Mouse (Mus musculus) Patski (cell line): ENCODE data around the gene Prdm10. TPM values are rescaled to one million over a fixed set of nuclear protein-coding genes. Genes with fewer than 3 reads are reported as not detected.

ENCODE experiments used
- ATAC-seq: fragments of 100-300 bp; one replicate; pipeline ENCODE4 v1.8.0; 2021
- CTCF ChIA-PET: fragments of 350-600 bp; sonication (Branson Sonifier 250); formaldehyde crosslinking; loops from one replicate; lab custom pipeline; 2022; ENCODE audit warnings: inconsistent platforms; lab: Charles Lee
- POLR2A ChIA-PET: fragments of 350-600 bp; sonication (Branson Sonifier 250); formaldehyde crosslinking; loops from one replicate; lab custom pipeline; 2022; ENCODE audit warnings: antibody characterized with exemption, inconsistent platforms; lab: Charles Lee
- DNase-seq: peaks from one replicate; pipeline ENCODE4 v3.0.0-alpha.2; 2011; ENCODE audit warnings: low read depth, low spot score
- H3K27me3 ChIP-seq: fragments of 371-371 bp; one replicate; pipeline ENCODE4 v1.5.1; 2021
- CTCF ChIP-seq: fragments of 100-300 bp; IDR thresholded peaks from one replicate; pipeline ENCODE4 v1.5.1; 2021
- in situ Hi-C: fragments of 300-500 bp; cut with MboI; formaldehyde crosslinking; loops from 3 replicates; pipeline ENCODE4 v1.11.1; 2018; ENCODE audit warnings: low pct_unique_long_range_greater_than_20kb, mixed read lengths
- polyA plus RNA-seq: library from polyadenylated mRNA; unstranded; gene quantifications from one replicate; pipeline ENCODE4 v1.2.3, GENCODE M21; 2021

Prdm10 gene
- polyA plus RNA-seq, 1 experiment from 2014 or later = 9.0 TPM

GRCm38 (mm10) chr9:31282536-31282935, 2.2 kb downstream of the Prdm10 start:
- DNase-seq (no peak), ATAC-seq (no peak)
- CTCF ChIA-PET = no interaction called here
- in situ Hi-C loops = loop anchor here (5.0 kb wide), 1 partner anchor 65 kb away; no protein-coding TSS in a partner anchor
- H3K27me3 ChIP-seq = no peaks in the 10 kb centered on the region
- no peak for TF ChIP-seq CTCF
- POLR2A ChIA-PET = no interaction called here

- TF ChIP-seq CTCF = no peak
- no peaks in the 10 kb centered on the region for H3K27me3 ChIP-seq
- ChIA-PET CTCF (no interaction called here), POLR2A (no interaction called here)
- ATAC-seq (no peak), DNase-seq (no peak)
- in situ Hi-C loops = loop anchor here (5.0 kb wide), 1 partner anchor 66 kb away; no protein-coding TSS in a partner anchor
These were observed 2.7 kb downstream of the Prdm10 start for GRCm38 (mm10) chr9:31283044-31283443.

- POLR2A ChIA-PET = no interaction called here
- no peaks in the 10 kb centered on the region for H3K27me3 ChIP-seq
- DNase-seq = no peak
- TF ChIP-seq CTCF = no peak
- in situ Hi-C loops = loop anchor here (5.0 kb wide), 1 partner anchor 67 kb away; no protein-coding TSS in a partner anchor
- CTCF ChIA-PET = no interaction called here
- no peak for ATAC-seq
These were observed 3.6 kb downstream of the Prdm10 start for GRCm38 (mm10) chr9:31283911-31284310.

GRCm38 (mm10) chr9:31290201-31290862, 10.0 kb downstream of the Prdm10 start:
- in situ Hi-C loops = no loop called here
- no peak for TF ChIP-seq CTCF
- ATAC-seq (no peak), DNase-seq (no peak)
- ChIA-PET CTCF (no interaction called here), POLR2A (interaction anchor here (0.6 to 1.0 kb wide), 2 partner anchors 9 to 86 kb away, joined by 3 read pairs; no protein-coding TSS in a partner anchor)
- no peaks in the 10 kb centered on the region for H3K27me3 ChIP-seq

- TF ChIP-seq CTCF = no peak
- in situ Hi-C loops = no loop called here
- DNase-seq (no peak), ATAC-seq (no peak)
- POLR2A ChIA-PET = no interaction called here
- no peaks in the 10 kb centered on the region for H3K27me3 ChIP-seq
- CTCF ChIA-PET = interaction anchor here (1.3 to 1.4 kb wide), 2 partner anchors 12 to 30 kb away, joined by 3 read pairs; partner anchors contain the start of gene Prdm10
These were observed 11.6 kb downstream of the Prdm10 start for GRCm38 (mm10) chr9:31291978-31292377.

GRCm38 (mm10) chr9:31293208-31293607, 12.9 kb downstream of the Prdm10 start:
- in situ Hi-C loops = no loop called here
- ChIA-PET POLR2A (interaction anchor here (0.6 kb wide), 1 partner anchor 55 kb away, joined by 18 read pairs; no protein-coding TSS in a partner anchor), CTCF (interaction anchor here (1.0 to 1.6 kb wide), 4 partner anchors 13 to 142 kb away, joined by 3 to 5 read pairs (median 3); partner anchors contain the start of gene Prdm10)

GRCm38 (mm10) chr9:31295311-31295710, 15.0 kb downstream of the Prdm10 start:
- no peak for DNase-seq
- CTCF ChIA-PET = interaction anchor here (0.9 to 1.3 kb wide), 2 partner anchors 9 to 24 kb away, joined by 3 to 4 read pairs; no protein-coding TSS in a partner anchor
- POLR2A ChIA-PET = interaction anchor here (0.7 kb wide), 1 partner anchor 124 kb away, joined by 3 read pairs; no protein-coding TSS in a partner anchor
- H3K27me3 ChIP-seq = no peaks in the 10 kb centered on the region
- in situ Hi-C loops = no loop called here
- no peak for TF ChIP-seq CTCF
- ATAC-seq = no peak

More at GRCm38 (mm10) chr9:31293208-31293607, 12.9 kb downstream of the Prdm10 start:
- DNase-seq (no peak), ATAC-seq (no peak)
- no peaks in the 10 kb centered on the region for H3K27me3 ChIP-seq
- TF ChIP-seq CTCF = no peak

- no peak for DNase-seq
- in situ Hi-C loops = no loop called here
- TF ChIP-seq CTCF = no peak
- ChIA-PET POLR2A (no interaction called here), CTCF (interaction anchor here (1.2 kb wide), 1 partner anchor 15 kb away, joined by 3 read pairs; no protein-coding TSS in a partner anchor)
- ATAC-seq = no peak
- H3K27me3 ChIP-seq = no peaks in the 10 kb centered on the region
These were observed 16.0 kb downstream of the Prdm10 start for GRCm38 (mm10) chr9:31296293-31296692.

- in situ Hi-C loops = no loop called here
These were observed 18.4 kb downstream of the Prdm10 start for GRCm38 (mm10) chr9:31298751-31299150.

GRCm38 (mm10) chr9:31300525-31300924, 20.2 kb downstream of the Prdm10 start:
- in situ Hi-C loops = no loop called here
- ChIA-PET POLR2A (no interaction called here), CTCF (no interaction called here)
- DNase-seq (no peak), ATAC-seq (no peak)
- TF ChIP-seq CTCF = no peak
- H3K27me3 ChIP-seq = no peaks in the 10 kb centered on the region

More at GRCm38 (mm10) chr9:31298751-31299150, 18.4 kb downstream of the Prdm10 start:
- POLR2A ChIA-PET = no interaction called here
- TF ChIP-seq CTCF = no peak
- H3K27me3 ChIP-seq = no peaks in the 10 kb centered on the region
- ATAC-seq (no peak), DNase-seq (no peak)
- CTCF ChIA-PET = interaction anchor here (1.6 kb wide), 1 partner anchor 18 kb away, joined by 3 read pairs; no protein-coding TSS in a partner anchor

GRCm38 (mm10) chr9:31301107-31301506, 20.8 kb downstream of the Prdm10 start:
- H3K27me3 ChIP-seq = no peaks in the 10 kb centered on the region
- CTCF ChIA-PET = no interaction called here
- POLR2A ChIA-PET = no interaction called here
- DNase-seq (no peak), ATAC-seq (no peak)
- no peak for TF ChIP-seq CTCF
- in situ Hi-C loops = no loop called here
